Mouse (Mus musculus) neural tube, embryonic 15.5 days (tissue): ENCODE measurements around the gene Prlr. TPM values are rescaled to one million over a fixed set of nuclear protein-coding genes. Genes with fewer than 3 reads are reported as not detected.

Experiments
- ATAC-seq: fragments of 200-750 bp; cut with Nextera tagmentation; 2 replicates; pipeline ENCODE4 v1.8.0; 2017; ENCODE audit warnings: mild to moderate bottlenecking, moderate TSS enrichment, moderate library complexity; ENCODE audit not compliant: low FRiP score
- H3K27ac ChIP-seq: fragments of 300-500 bp; sonication (generic); replicated peaks from 2 replicates; pipeline ENCODE4 v1.5.1; 2015; ENCODE audit warnings: mild to moderate bottlenecking, inconsistent platforms
- H3K27me3 ChIP-seq: fragments of 300-500 bp; sonication (generic); replicated peaks from 2 replicates; pipeline ENCODE4 v1.6.1; 2015; ENCODE audit warnings: inconsistent platforms
- H3K36me3 ChIP-seq: fragments of 300-500 bp; sonication (generic); 2 replicates; pipeline ENCODE4 v1.6.1; 2015; ENCODE audit warnings: inconsistent platforms
- H3K4me1 ChIP-seq: fragments of 300-500 bp; sonication (generic); 2 replicates; pipeline ENCODE4 v1.6.1; 2015; ENCODE audit warnings: inconsistent platforms
- H3K4me2 ChIP-seq: fragments of 300-500 bp; sonication (generic); 2 replicates; pipeline ENCODE4 v1.6.1; 2015; ENCODE audit warnings: inconsistent platforms, mild to moderate bottlenecking, moderate library complexity
- H3K4me3 ChIP-seq: fragments of 300-500 bp; sonication (generic); replicated peaks from 2 replicates; pipeline ENCODE4 v1.5.1; 2015; ENCODE audit warnings: mild to moderate bottlenecking, inconsistent platforms
- H3K9ac ChIP-seq: fragments of 300-500 bp; sonication (generic); replicated peaks from 2 replicates; pipeline ENCODE4 v1.6.1; 2015; ENCODE audit warnings: mild to moderate bottlenecking, inconsistent platforms
- H3K9me3 ChIP-seq: fragments of 300-500 bp; sonication (generic); replicated peaks from 2 replicates; pipeline ENCODE4 v1.6.1; 2016; ENCODE audit warnings: inconsistent platforms
- WGBS: fragments of 180-500 bp; shearing (Covaris S2); methylation state at CpG from one replicate; pipeline ENCODE4 v1.1.7; 2015; ENCODE audit warnings: mixed read lengths; 5-methylcytosine and 5-hydroxymethylcytosine counted together
- polyA plus RNA-seq: library from polyadenylated mRNA; unstranded; fragments of >200 nt; fragmentation: Nextera tagmentation; extraction: Ambion mirVana; gene quantifications from 2 replicates; pipeline ENCODE4 v1.2.1, GENCODE M21; 2015

Gene Prlr
- 3.8 and 4.0 TPM in 2 replicates for polyA plus RNA-seq

GRCm38 (mm10) chr15:10177083-10177482, at the start of gene Prlr:
Gene Prlr (plus strand): TSS chr15:10177238.
- 0 out of 2 replicates have a peak, but pooled peaks cover 4% of the 10 kb centered on the region for H3K27me3 ChIP-seq
- H3K9ac ChIP-seq, result peak within 1 kb of the TSS; percentile 0
- H3K4me1 ChIP-seq, result peaks cover 13% of the 10 kb centered on the region
- no peaks in the 10 kb centered on the region for H3K9me3 ChIP-seq
- H3K36me3 ChIP-seq, result no peaks in the 10 kb centered on the region
- H3K27ac ChIP-seq, result no peak within 1 kb of the TSS
- peak within 1 kb of the TSS; percentile 47 for H3K4me3 ChIP-seq
- H3K4me2 ChIP-seq, result peak within 1 kb of the TSS; percentile 85
- ATAC-seq, result 0 out of 2 replicates have a peak, but pooled peaks have one; percentile 43
- WGBS, result 6% methylated on average over 9 of the region's 9 CpGs

- no peak for ATAC-seq
- H3K27ac ChIP-seq, result no peak overlapping the region
- no peak overlapping the region for H3K9ac ChIP-seq
- H3K27me3 ChIP-seq, result no peaks in the 10 kb centered on the region
- no peaks in the 10 kb centered on the region for H3K36me3 ChIP-seq
- H3K4me1 ChIP-seq, result no peaks in the 10 kb centered on the region
- no peak overlapping the region for H3K4me3 ChIP-seq
- H3K9me3 ChIP-seq, result no peaks in the 10 kb centered on the region
- no peak overlapping the region for H3K4me2 ChIP-seq
- WGBS, result 84% methylated on average over 2 of the region's 2 CpGs
Observed at GRCm38 (mm10) chr15:10133781-10134180, 43.3 kb upstream of the Prlr start.

- H3K36me3 ChIP-seq, result no peaks in the 10 kb centered on the region
- H3K27ac ChIP-seq, result no peak overlapping the region
- no peaks in the 10 kb centered on the region for H3K9me3 ChIP-seq
- H3K27me3 ChIP-seq, result no peaks in the 10 kb centered on the region
- H3K9ac ChIP-seq, result no peak overlapping the region
- WGBS, result 72% methylated on average over 4 of the region's 4 CpGs
- no peak for ATAC-seq
- no peak overlapping the region for H3K4me2 ChIP-seq
- no peaks in the 10 kb centered on the region for H3K4me1 ChIP-seq
- no peak overlapping the region for H3K4me3 ChIP-seq
Observed at GRCm38 (mm10) chr15:10134889-10135288, 42.1 kb upstream of the Prlr start.

- Histone ChIP-seq H3K4me1 (no peaks in the 10 kb centered on the region), H3K4me3 (no peak overlapping the region), H3K36me3 (no peaks in the 10 kb centered on the region), H3K9me3 (no peaks in the 10 kb centered on the region), H3K4me2 (no peak overlapping the region), H3K27me3 (no peaks in the 10 kb centered on the region), H3K9ac (no peak overlapping the region), H3K27ac (no peak overlapping the region)
- ATAC-seq, result no peak
- 90% methylated on average over 5 of the region's 5 CpGs for WGBS
Observed at GRCm38 (mm10) chr15:10144520-10144919, 32.5 kb upstream of the Prlr start.

- Histone ChIP-seq H3K9me3 (no peaks in the 10 kb centered on the region), H3K4me2 (no peak overlapping the region), H3K27ac (no peak overlapping the region), H3K4me3 (no peak overlapping the region), H3K27me3 (no peaks in the 10 kb centered on the region), H3K4me1 (no peaks in the 10 kb centered on the region), H3K36me3 (no peaks in the 10 kb centered on the region), H3K9ac (no peak overlapping the region)
- no peak for ATAC-seq
- 87% methylated on average over 4 of the region's 4 CpGs for WGBS
Observed at GRCm38 (mm10) chr15:10148196-10148595, 28.8 kb upstream of the Prlr start.

- H3K36me3 ChIP-seq, result no peaks in the 10 kb centered on the region
- H3K9ac ChIP-seq, result no peak overlapping the region
- H3K27ac ChIP-seq, result no peak overlapping the region
- H3K4me3 ChIP-seq, result no peak overlapping the region
- H3K9me3 ChIP-seq, result 0 out of 2 replicates have a peak, but pooled peaks cover 3% of the 10 kb centered on the region
- H3K4me2 ChIP-seq, result no peak overlapping the region
- WGBS, result 92% methylated on average over 2 of the region's 2 CpGs
- H3K4me1 ChIP-seq, result no peaks in the 10 kb centered on the region
- no peaks in the 10 kb centered on the region for H3K27me3 ChIP-seq
- ATAC-seq, result no peak
Observed at GRCm38 (mm10) chr15:10160663-10161062, 16.4 kb upstream of the Prlr start.

- Histone ChIP-seq H3K4me1 (peaks cover 13% of the 10 kb centered on the region), H3K27me3 (0 out of 2 replicates have a peak, but pooled peaks cover 4% of the 10 kb centered on the region), H3K36me3 (no peaks in the 10 kb centered on the region), H3K4me2 (no peak overlapping the region), H3K9ac (no peak overlapping the region), H3K27ac (no peak overlapping the region), H3K9me3 (no peaks in the 10 kb centered on the region), H3K4me3 (no peak overlapping the region)
- ATAC-seq, result no peak
- 81% methylated on average over 6 of the region's 6 CpGs for WGBS
Observed at GRCm38 (mm10) chr15:10175078-10175477, 2.0 kb upstream of the Prlr start.

GRCm38 (mm10) chr15:10175656-10176055, 1.4 kb upstream of the Prlr start:
- H3K27me3 ChIP-seq, result 0 out of 2 replicates have a peak, but pooled peaks cover 4% of the 10 kb centered on the region
- H3K9ac ChIP-seq, result no peak overlapping the region
- H3K9me3 ChIP-seq, result no peaks in the 10 kb centered on the region
- H3K4me3 ChIP-seq, result no peak overlapping the region
- no peak for ATAC-seq
- no peaks in the 10 kb centered on the region for H3K36me3 ChIP-seq
- H3K27ac ChIP-seq, result no peak overlapping the region
- peaks cover 13% of the 10 kb centered on the region for H3K4me1 ChIP-seq
- no peak overlapping the region for H3K4me2 ChIP-seq
- WGBS, result 75% methylated on average over 7 of the region's 7 CpGs

GRCm38 (mm10) chr15:10177519-10178130, 587 bp downstream of the Prlr start:
- Histone ChIP-seq H3K9ac (peak overlapping the region; percentile 0), H3K4me3 (peak overlapping the region; percentile 47), H3K27ac (no peak overlapping the region), H3K9me3 (no peaks in the 10 kb centered on the region), H3K36me3 (no peaks in the 10 kb centered on the region), H3K27me3 (0 out of 2 replicates have a peak, but pooled peaks cover 4% of the 10 kb centered on the region), H3K4me1 (peaks cover 13% of the 10 kb centered on the region), H3K4me2 (peak overlapping the region; percentile 85)
- peak; percentile 86 for ATAC-seq
- 1% methylated on average over 30 of the region's 30 CpGs for WGBS

- no peak overlapping the region for H3K27ac ChIP-seq
- peak; percentile 38 for ATAC-seq
- no peaks in the 10 kb centered on the region for H3K9me3 ChIP-seq
- 6% methylated on average over 10 of the region's 10 CpGs for WGBS
- peak overlapping the region; percentile 85 for H3K4me2 ChIP-seq
- peak overlapping the region; percentile 47 for H3K4me3 ChIP-seq
- H3K27me3 ChIP-seq, result 0 out of 2 replicates have a peak, but pooled peaks cover 4% of the 10 kb centered on the region
- peak overlapping the region; percentile 0; the same call in 1 of the 2 replicates for H3K9ac ChIP-seq
- H3K36me3 ChIP-seq, result no peaks in the 10 kb centered on the region
- H3K4me1 ChIP-seq, result peaks cover 13% of the 10 kb centered on the region
Observed at GRCm38 (mm10) chr15:10178131-10178566, 1.1 kb downstream of the Prlr start.

GRCm38 (mm10) chr15:10180694-10181093, 3.7 kb downstream of the Prlr start:
- no peaks in the 10 kb centered on the region for H3K9me3 ChIP-seq
- H3K4me2 ChIP-seq, result no peak overlapping the region
- no peak overlapping the region for H3K9ac ChIP-seq
- 96% methylated on average over 4 of the region's 4 CpGs for WGBS
- H3K4me1 ChIP-seq, result peaks cover 13% of the 10 kb centered on the region
- no peak for ATAC-seq
- no peaks in the 10 kb centered on the region for H3K36me3 ChIP-seq
- no peak overlapping the region for H3K27ac ChIP-seq
- H3K27me3 ChIP-seq, result 0 out of 2 replicates have a peak, but pooled peaks cover 4% of the 10 kb centered on the region
- H3K4me3 ChIP-seq, result no peak overlapping the region

- Histone ChIP-seq H3K36me3 (no peaks in the 10 kb centered on the region), H3K9ac (no peak overlapping the region), H3K4me2 (no peak overlapping the region), H3K4me3 (no peak overlapping the region), H3K9me3 (no peaks in the 10 kb centered on the region), H3K4me1 (no peaks in the 10 kb centered on the region), H3K27ac (no peak overlapping the region), H3K27me3 (no peaks in the 10 kb centered on the region)
- WGBS, result 85% methylated on average over 6 of the region's 6 CpGs
- ATAC-seq, result no peak
Observed at GRCm38 (mm10) chr15:10192101-10192630, 15.1 kb downstream of the Prlr start.
